Mouse (Mus musculus): ENCODE data around the gene Osbpl2. TPM values are rescaled to one million over a fixed set of nuclear protein-coding genes. Genes with fewer than 3 reads are reported as not detected.

Osbpl2 gene
- polyA plus RNA-seq, 1 experiment from 2014 or later: 46.4 TPM

GRCm38 (mm10) chr2:180127675-180128074, 8.6 kb downstream of the Osbpl2 start:
- Histone ChIP-seq H3K27ac (replicated peaks) (peak overlapping the region; percentile 74; the same call in 1 of the 2 replicates), H3K36me3 (ENCODE audit: control insufficient read depth, insufficient read depth, low read length) (no peaks in the 10 kb centered on the region), H3K9me3 (ENCODE audit: control insufficient read depth, low read length) (no peaks in the 10 kb centered on the region), H3K27me3 (ENCODE audit: control insufficient read depth, insufficient read depth, low read length) (no peaks in the 10 kb centered on the region), H3K4me2 (replicated peaks; ENCODE audit: low read depth) (no peak overlapping the region), H3K4me3 (ENCODE audit: low read depth, low read length) (no peak overlapping the region), H3K4me1 (replicated peaks; ENCODE audit: control insufficient read depth, insufficient read depth) (no peaks in the 10 kb centered on the region), H3K9ac (ENCODE audit: low read length) (no peak overlapping the region)
- no peak for ATAC-seq (ENCODE audit: low FRiP score, low TSS enrichment)
- TF ChIP-seq EP300 (optimal IDR thresholded peaks at IDR 0.05): no peak
- no peak for TF ChIP-seq CTCF (IDR thresholded peaks at IDR 0.05; ENCODE audit: low read depth)
- WGBS: 57% methylated on average over 1 of the region's 1 CpGs
- no peak for DNase-seq (ENCODE audit: low spot score)

GRCm38 (mm10) chr2:180133231-180133630, 14.1 kb downstream of the Osbpl2 start:
- H3K9me3 ChIP-seq (ENCODE audit: control insufficient read depth, low read length): no peaks in the 10 kb centered on the region
- H3K36me3 ChIP-seq (ENCODE audit: control insufficient read depth, insufficient read depth, low read length): peaks cover 3% of the 10 kb centered on the region; the same call in 1 of the 2 replicates
- no peaks in the 10 kb centered on the region for H3K27me3 ChIP-seq (ENCODE audit: control insufficient read depth, insufficient read depth, low read length)
- WGBS: 88% methylated on average over 4 of the region's 4 CpGs
- ATAC-seq (ENCODE audit: low FRiP score, low TSS enrichment) (no peak), DNase-seq (ENCODE audit: low spot score) (no peak)
- no peak overlapping the region for H3K27ac ChIP-seq (replicated peaks)
- no peak overlapping the region for H3K4me3 ChIP-seq (ENCODE audit: low read depth, low read length)
- TF ChIP-seq EP300 (optimal IDR thresholded peaks at IDR 0.05) (no peak), CTCF (IDR thresholded peaks at IDR 0.05; ENCODE audit: low read depth) (no peak)
- H3K9ac ChIP-seq (ENCODE audit: low read length): no peak overlapping the region
- H3K4me2 ChIP-seq (replicated peaks; ENCODE audit: low read depth): no peak overlapping the region
- H3K4me1 ChIP-seq (replicated peaks; ENCODE audit: control insufficient read depth, insufficient read depth): no peaks in the 10 kb centered on the region

- Histone ChIP-seq H3K4me3 (ENCODE audit: low read depth, low read length) (no peak overlapping the region), H3K27ac (replicated peaks) (no peak overlapping the region), H3K4me1 (replicated peaks; ENCODE audit: control insufficient read depth, insufficient read depth) (no peaks in the 10 kb centered on the region), H3K4me2 (replicated peaks; ENCODE audit: low read depth) (no peak overlapping the region), H3K9me3 (ENCODE audit: control insufficient read depth, low read length) (no peaks in the 10 kb centered on the region), H3K9ac (ENCODE audit: low read length) (no peak overlapping the region), H3K36me3 (ENCODE audit: control insufficient read depth, insufficient read depth, low read length) (peaks cover 3% of the 10 kb centered on the region; the same call in 1 of the 2 replicates), H3K27me3 (ENCODE audit: control insufficient read depth, insufficient read depth, low read length) (no peaks in the 10 kb centered on the region)
- 79% methylated on average over 3 of the region's 3 CpGs for WGBS
- TF ChIP-seq CTCF (IDR thresholded peaks at IDR 0.05; ENCODE audit: low read depth): no peak
- no peak for TF ChIP-seq EP300 (optimal IDR thresholded peaks at IDR 0.05)
- ATAC-seq (ENCODE audit: low FRiP score, low TSS enrichment) (no peak), DNase-seq (ENCODE audit: low spot score) (no peak)
Observed at GRCm38 (mm10) chr2:180133911-180134310, 14.8 kb downstream of the Osbpl2 start.

- ATAC-seq (ENCODE audit: low FRiP score, low TSS enrichment): no peak
Observed at GRCm38 (mm10) chr2:180135414-180135813, 16.3 kb downstream of the Osbpl2 start.

GRCm38 (mm10) chr2:180146091-180146490, 27.0 kb downstream of the Osbpl2 start:
- Histone ChIP-seq H3K27ac (replicated peaks) (no peak overlapping the region), H3K4me3 (ENCODE audit: low read depth, low read length) (no peak overlapping the region), H3K4me1 (replicated peaks; ENCODE audit: control insufficient read depth, insufficient read depth) (no peaks in the 10 kb centered on the region), H3K27me3 (ENCODE audit: control insufficient read depth, insufficient read depth, low read length) (no peaks in the 10 kb centered on the region), H3K9ac (ENCODE audit: low read length) (no peak overlapping the region), H3K4me2 (replicated peaks; ENCODE audit: low read depth) (no peak overlapping the region), H3K36me3 (ENCODE audit: control insufficient read depth, insufficient read depth, low read length) (peaks cover 34% of the 10 kb centered on the region), H3K9me3 (ENCODE audit: control insufficient read depth, low read length) (no peaks in the 10 kb centered on the region)
- no peak for ATAC-seq (ENCODE audit: low FRiP score, low TSS enrichment)
- TF ChIP-seq CTCF (IDR thresholded peaks at IDR 0.05; ENCODE audit: low read depth) (no peak), EP300 (optimal IDR thresholded peaks at IDR 0.05) (no peak)
- no peak for DNase-seq (ENCODE audit: low spot score)
- WGBS: 96% methylated on average over 2 of the region's 2 CpGs

More at GRCm38 (mm10) chr2:180135414-180135813, 16.3 kb downstream of the Osbpl2 start:
- TF ChIP-seq EP300 (optimal IDR thresholded peaks at IDR 0.05) (no peak), CTCF (IDR thresholded peaks at IDR 0.05; ENCODE audit: low read depth) (no peak)
- Histone ChIP-seq H3K4me2 (replicated peaks; ENCODE audit: low read depth) (no peak overlapping the region), H3K9me3 (ENCODE audit: control insufficient read depth, low read length) (no peaks in the 10 kb centered on the region), H3K27ac (replicated peaks) (no peak overlapping the region), H3K9ac (ENCODE audit: low read length) (no peak overlapping the region), H3K27me3 (ENCODE audit: control insufficient read depth, insufficient read depth, low read length) (no peaks in the 10 kb centered on the region), H3K36me3 (ENCODE audit: control insufficient read depth, insufficient read depth, low read length) (peaks cover 7% of the 10 kb centered on the region; the same call in 1 of the 2 replicates), H3K4me3 (ENCODE audit: low read depth, low read length) (no peak overlapping the region), H3K4me1 (replicated peaks; ENCODE audit: control insufficient read depth, insufficient read depth) (no peaks in the 10 kb centered on the region)
- 65% methylated on average over 5 of the region's 5 CpGs for WGBS
- DNase-seq (ENCODE audit: low spot score): no peak

GRCm38 (mm10) chr2:180147379-180147778, 28.3 kb downstream of the Osbpl2 start:
- ATAC-seq (ENCODE audit: low FRiP score, low TSS enrichment) (no peak), DNase-seq (ENCODE audit: low spot score) (no peak)
- no peaks in the 10 kb centered on the region for H3K27me3 ChIP-seq (ENCODE audit: control insufficient read depth, insufficient read depth, low read length)
- TF ChIP-seq CTCF (IDR thresholded peaks at IDR 0.05; ENCODE audit: low read depth) (no peak), EP300 (optimal IDR thresholded peaks at IDR 0.05) (no peak)
- no peak overlapping the region for H3K4me2 ChIP-seq (replicated peaks; ENCODE audit: low read depth)
- H3K9me3 ChIP-seq (ENCODE audit: control insufficient read depth, low read length): no peaks in the 10 kb centered on the region
- H3K4me3 ChIP-seq (ENCODE audit: low read depth, low read length): no peak overlapping the region
- no peak overlapping the region for H3K27ac ChIP-seq (replicated peaks)
- peaks cover 30% of the 10 kb centered on the region for H3K36me3 ChIP-seq (ENCODE audit: control insufficient read depth, insufficient read depth, low read length)
- no peak overlapping the region for H3K9ac ChIP-seq (ENCODE audit: low read length)
- no peaks in the 10 kb centered on the region for H3K4me1 ChIP-seq (replicated peaks; ENCODE audit: control insufficient read depth, insufficient read depth)
- 81% methylated on average over 6 of the region's 6 CpGs for WGBS

Data from stomach, postnatal 0 days (tissue).